Mouse (Mus musculus) forebrain, embryonic 11.5 days (tissue): ENCODE measurements around the gene Pum3. TPM values are rescaled to one million over a fixed set of nuclear protein-coding genes. Genes with fewer than 3 reads are reported as not detected.
A peak's percentile ranks its signal among the peaks of the same experiment; 100 is the strongest.

ENCODE experiments used
- ATAC-seq: fragments of 200-750 bp; cut with Nextera tagmentation; replicated peaks from 2 replicates; pipeline ENCODE4 v1.8.0; 2017; ENCODE audit warnings: moderate TSS enrichment; ENCODE audit not compliant: low FRiP score
- DNase-seq: peaks from one replicate; pipeline ENCODE4 v3.0.0-alpha.2; 2017; ENCODE audit warnings: low spot score
- H3K27ac ChIP-seq: fragments of 300-500 bp; sonication (generic); 2 replicates; pipeline ENCODE4 v1.5.1; 2014; ENCODE audit warnings: low read depth, low read length
- H3K27me3 ChIP-seq: fragments of 300-500 bp; sonication (generic); 2 replicates; pipeline ENCODE4 v1.6.1; 2014; ENCODE audit warnings: mild to moderate bottlenecking, low read length, mixed read lengths; ENCODE audit not compliant: control insufficient read depth, insufficient read depth
- H3K36me3 ChIP-seq: fragments of 300-500 bp; sonication (generic); 2 replicates; pipeline ENCODE4 v1.6.1; 2014; ENCODE audit warnings: mild to moderate bottlenecking, low read length, moderate library complexity, mixed read lengths; ENCODE audit not compliant: control insufficient read depth, insufficient read depth
- H3K4me1 ChIP-seq: fragments of 300-500 bp; sonication (generic); replicated peaks from 2 replicates; pipeline ENCODE4 v1.6.1; 2014; ENCODE audit warnings: low read length, mixed read lengths; ENCODE audit not compliant: control insufficient read depth, insufficient read depth
- H3K4me2 ChIP-seq: fragments of 300-500 bp; sonication (generic); 2 replicates; pipeline ENCODE4 v1.6.1; 2014; ENCODE audit warnings: low read depth, mild to moderate bottlenecking, low read length, moderate library complexity, mixed read lengths; ENCODE audit not compliant: severe bottlenecking
- H3K4me3 ChIP-seq: fragments of 300-500 bp; sonication (generic); 2 replicates; pipeline ENCODE4 v1.5.1; 2014; ENCODE audit warnings: low read depth, low read length
- H3K9ac ChIP-seq: fragments of 300-500 bp; sonication (generic); 2 replicates; pipeline ENCODE4 v1.6.1; 2014; ENCODE audit warnings: low read length
- H3K9me3 ChIP-seq: fragments of 300-500 bp; sonication (generic); 2 replicates; pipeline ENCODE4 v1.6.1; 2016; ENCODE audit warnings: low read length, mixed read lengths; ENCODE audit not compliant: control insufficient read depth
- WGBS: fragments of 180-500 bp; shearing (Covaris S2); extraction: QIAGEN DNeasy Blood & Tissue Kit; methylation state at CpG from one replicate; pipeline ENCODE4 v1.1.7; 2014; 5-methylcytosine and 5-hydroxymethylcytosine counted together
- polyA plus RNA-seq: library from polyadenylated mRNA; unstranded; fragments of >200 nt; fragmentation: Nextera tagmentation; extraction: Ambion mirVana; gene quantifications from 2 replicates; pipeline ENCODE4 v1.2.1, GENCODE M21; 2014

The Pum3 gene
- polyA plus RNA-seq, 1 experiment from 2014 or later = 93.1 TPM

DNA sequence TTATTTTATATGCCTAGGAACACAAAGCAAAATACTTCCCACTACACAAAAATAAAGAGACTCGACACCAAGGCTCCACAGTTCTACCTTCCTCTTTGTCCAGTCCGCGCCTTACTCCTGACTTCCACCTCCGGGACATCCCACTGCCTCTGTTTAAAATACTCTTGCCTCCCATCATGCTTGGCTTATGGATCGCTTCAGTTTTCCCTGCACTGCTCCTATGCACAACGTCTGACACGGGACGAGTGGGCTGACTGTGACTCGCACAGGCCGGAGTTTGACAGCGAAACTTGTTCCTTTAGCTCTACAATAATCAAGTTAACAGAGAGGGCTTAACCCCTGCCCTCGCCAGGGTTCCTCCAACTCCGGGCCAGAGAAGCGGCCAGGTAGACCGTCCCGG, 344 bp downstream of the Pum3 start:
- H3K9ac ChIP-seq = peak overlapping the region; percentile 61
- peak overlapping the region; percentile 79 for H3K4me2 ChIP-seq
- DNase-seq = no peak
- 1% methylated on average over 16 of the region's 16 CpGs for WGBS
- peak overlapping the region; percentile 90 for H3K4me3 ChIP-seq
- no peak overlapping the region for H3K27ac ChIP-seq
- ATAC-seq = no peak
- peaks cover 6% of the 10 kb centered on the region; the same call in 1 of the 2 replicates for H3K4me1 ChIP-seq
- no peaks in the 10 kb centered on the region; the same call in 1 of the 2 replicates for H3K36me3 ChIP-seq
- no peaks in the 10 kb centered on the region for H3K9me3 ChIP-seq
- H3K27me3 ChIP-seq = no peaks in the 10 kb centered on the region

DNA sequence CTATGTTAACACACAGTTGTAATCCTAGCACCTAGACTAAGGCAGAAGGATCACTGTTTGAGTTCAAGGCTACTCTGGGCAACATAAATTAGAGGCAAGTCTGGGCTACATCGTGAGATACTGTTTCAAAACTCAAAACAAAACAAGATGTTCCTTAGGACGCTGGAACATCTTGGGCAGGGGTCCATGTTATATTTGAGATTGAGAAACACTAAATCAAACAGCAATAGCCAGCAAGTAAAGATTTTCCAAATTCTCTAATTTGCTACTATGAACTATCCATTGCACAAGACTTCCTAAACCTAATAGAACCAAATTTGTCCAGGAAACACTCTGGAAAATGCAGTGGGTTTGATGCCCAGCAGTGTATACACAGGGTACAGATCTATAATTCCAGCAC, 1.8 kb downstream of the Pum3 start:
- Histone ChIP-seq H3K4me3 (no peak overlapping the region), H3K36me3 (no peaks in the 10 kb centered on the region; the same call in 1 of the 2 replicates), H3K9ac (no peak overlapping the region), H3K4me1 (peaks cover 6% of the 10 kb centered on the region; the same call in 1 of the 2 replicates), H3K27me3 (no peaks in the 10 kb centered on the region), H3K4me2 (no peak overlapping the region), H3K9me3 (no peaks in the 10 kb centered on the region), H3K27ac (no peak overlapping the region)
- no peak for DNase-seq
- 83% methylated on average over 2 of the region's 2 CpGs for WGBS
- no peak for ATAC-seq

DNA sequence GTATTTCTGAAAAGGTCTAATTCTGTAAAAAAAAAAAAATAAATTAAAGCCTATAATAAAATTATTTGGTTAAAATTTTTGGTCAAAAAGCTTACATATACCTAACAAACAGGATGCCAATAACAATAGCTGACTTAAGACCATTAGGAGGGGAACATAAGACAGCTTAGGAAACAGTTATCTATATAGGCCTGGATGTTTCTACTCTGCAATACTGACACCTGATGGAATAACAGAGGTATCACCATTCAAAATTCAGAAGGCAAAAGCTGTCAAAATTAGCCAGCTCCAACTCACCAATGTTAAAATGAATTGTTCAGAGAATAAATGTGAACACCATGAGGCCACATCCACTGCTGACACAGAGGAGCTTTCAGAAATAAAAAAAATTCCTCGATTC, 3.2 kb downstream of the Pum3 start:
- H3K27me3 ChIP-seq = no peaks in the 10 kb centered on the region

DNA sequence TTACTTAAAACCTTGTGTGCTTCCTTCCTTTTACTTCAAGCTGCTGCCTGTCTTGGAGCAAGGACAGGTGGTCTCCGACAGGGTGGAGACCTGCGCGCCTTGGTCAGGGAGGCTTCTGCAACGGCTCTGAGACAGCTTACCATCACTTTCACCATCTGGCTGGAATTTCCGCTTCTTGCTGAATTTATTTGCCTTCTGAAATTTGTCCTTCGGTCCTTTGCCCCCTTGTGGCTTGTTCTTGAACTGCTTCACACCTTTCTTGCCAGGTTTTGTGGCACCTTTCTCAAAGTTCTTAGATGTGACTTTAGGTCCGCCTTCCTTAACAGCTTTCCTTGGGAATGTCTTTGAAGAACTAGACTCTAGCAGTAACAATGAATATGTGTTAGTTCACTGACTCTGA, 4.0 kb downstream of the Pum3 start:
- 84% methylated on average over 7 of the region's 7 CpGs for WGBS
- DNase-seq (peak; percentile 56), ATAC-seq (no peak)
- Histone ChIP-seq H3K9me3 (no peaks in the 10 kb centered on the region), H3K4me3 (no peak overlapping the region), H3K27me3 (no peaks in the 10 kb centered on the region), H3K36me3 (peaks cover 4% of the 10 kb centered on the region; the same call in 1 of the 2 replicates), H3K27ac (no peak overlapping the region), H3K4me1 (peaks cover 4% of the 10 kb centered on the region; the same call in 1 of the 2 replicates), H3K9ac (no peak overlapping the region), H3K4me2 (no peak overlapping the region)

More for the DNA sequence above, 3.2 kb downstream of the Pum3 start:
- 81% methylated on average over 1 of the region's 1 CpGs for WGBS
- H3K36me3 ChIP-seq = peaks cover 4% of the 10 kb centered on the region; the same call in 1 of the 2 replicates
- DNase-seq = no peak
- H3K27ac ChIP-seq = no peak overlapping the region
- no peaks in the 10 kb centered on the region for H3K9me3 ChIP-seq
- H3K4me1 ChIP-seq = peaks cover 6% of the 10 kb centered on the region; the same call in 1 of the 2 replicates
- no peak overlapping the region for H3K9ac ChIP-seq
- no peak overlapping the region for H3K4me2 ChIP-seq
- H3K4me3 ChIP-seq = no peak overlapping the region
- ATAC-seq = no peak

DNA sequence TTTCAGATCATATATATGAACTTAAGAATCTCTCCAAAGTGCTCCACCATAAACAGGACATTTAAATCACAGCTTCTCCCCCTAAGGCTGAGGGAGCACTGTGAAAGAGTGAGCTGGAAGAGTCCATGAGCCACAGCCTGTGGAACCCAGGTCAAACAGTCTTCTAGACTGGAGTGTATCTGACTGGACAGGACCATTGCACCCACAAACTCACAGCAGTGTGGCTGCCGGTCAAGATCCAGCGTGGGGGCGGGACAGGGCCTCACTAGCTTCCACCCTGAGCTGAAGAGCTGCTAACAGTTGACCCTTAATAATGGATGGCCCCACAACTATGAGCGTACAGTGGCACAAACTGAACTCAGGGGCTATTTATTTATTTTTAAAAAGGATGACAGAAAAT, 12.2 kb downstream of the Pum3 start:
- no peak overlapping the region for H3K9ac ChIP-seq
- H3K27ac ChIP-seq = no peak overlapping the region
- H3K27me3 ChIP-seq = no peaks in the 10 kb centered on the region
- no peak for ATAC-seq
- no peak overlapping the region for H3K4me3 ChIP-seq
- 96% methylated on average over 4 of the region's 4 CpGs for WGBS
- H3K4me2 ChIP-seq = no peak overlapping the region
- H3K4me1 ChIP-seq = no peaks in the 10 kb centered on the region
- no peaks in the 10 kb centered on the region for H3K9me3 ChIP-seq
- no peak for DNase-seq
- peaks cover 4% of the 10 kb centered on the region; the same call in 1 of the 2 replicates for H3K36me3 ChIP-seq

DNA sequence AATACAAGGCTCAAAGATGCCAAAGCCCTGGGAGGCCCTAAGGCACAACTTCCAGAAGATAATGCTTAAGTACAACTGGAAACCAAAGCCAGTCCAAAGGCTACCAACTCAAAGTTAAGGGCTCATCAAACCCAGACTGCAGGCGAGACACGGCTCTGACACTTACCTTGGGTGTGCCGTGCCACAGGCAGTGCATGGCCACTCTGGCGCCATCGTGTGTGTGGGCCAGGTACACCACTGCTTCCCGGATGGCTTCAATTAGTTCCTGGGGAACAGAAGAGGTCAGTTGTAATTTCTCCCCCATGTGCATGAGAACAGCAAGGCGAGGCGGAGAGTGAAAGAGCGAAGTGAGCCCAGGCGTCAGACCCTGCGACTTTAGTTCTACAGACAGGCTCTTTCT, 13.1 kb downstream of the Pum3 start:
- Histone ChIP-seq H3K9me3 (no peaks in the 10 kb centered on the region), H3K36me3 (0 out of 2 replicates have a peak, but pooled peaks cover 2% of the 10 kb centered on the region), H3K27ac (no peak overlapping the region), H3K27me3 (no peaks in the 10 kb centered on the region), H3K9ac (no peak overlapping the region), H3K4me3 (no peak overlapping the region), H3K4me2 (no peak overlapping the region), H3K4me1 (no peaks in the 10 kb centered on the region)
- DNase-seq = peak; percentile 74
- no peak for ATAC-seq
- 70% methylated on average over 11 of the region's 11 CpGs for WGBS

DNA sequence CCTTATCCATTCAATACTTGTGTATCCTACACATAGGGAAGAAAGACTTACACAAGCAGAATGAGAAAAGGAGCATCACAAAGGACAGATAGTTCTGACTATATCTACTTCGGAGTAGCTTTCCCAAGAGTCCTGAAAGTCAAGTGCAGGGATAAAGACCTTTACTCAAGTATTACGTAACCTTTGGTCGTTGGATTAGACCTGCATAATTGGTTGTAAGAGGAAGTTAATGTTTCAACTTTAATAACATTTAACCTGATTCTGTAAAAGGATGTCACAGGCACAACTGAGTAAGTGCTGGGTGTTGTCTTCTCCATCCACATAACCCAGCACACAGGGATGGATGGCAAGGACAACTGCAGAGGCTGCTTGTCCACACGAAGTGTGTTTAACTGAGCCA, 18.3 kb downstream of the Pum3 start:
- no peaks in the 10 kb centered on the region for H3K27me3 ChIP-seq
- H3K4me3 ChIP-seq = no peak overlapping the region
- no peak overlapping the region for H3K9ac ChIP-seq
- H3K4me1 ChIP-seq = no peaks in the 10 kb centered on the region
- ATAC-seq = no peak
- no peaks in the 10 kb centered on the region for H3K36me3 ChIP-seq
- no peak overlapping the region for H3K4me2 ChIP-seq
- whole genome bisulfite sequencing = 90% methylated on average over 4 of the region's 4 CpGs
- no peaks in the 10 kb centered on the region for H3K9me3 ChIP-seq
- H3K27ac ChIP-seq = no peak overlapping the region
- no peak for DNase-seq

DNA sequence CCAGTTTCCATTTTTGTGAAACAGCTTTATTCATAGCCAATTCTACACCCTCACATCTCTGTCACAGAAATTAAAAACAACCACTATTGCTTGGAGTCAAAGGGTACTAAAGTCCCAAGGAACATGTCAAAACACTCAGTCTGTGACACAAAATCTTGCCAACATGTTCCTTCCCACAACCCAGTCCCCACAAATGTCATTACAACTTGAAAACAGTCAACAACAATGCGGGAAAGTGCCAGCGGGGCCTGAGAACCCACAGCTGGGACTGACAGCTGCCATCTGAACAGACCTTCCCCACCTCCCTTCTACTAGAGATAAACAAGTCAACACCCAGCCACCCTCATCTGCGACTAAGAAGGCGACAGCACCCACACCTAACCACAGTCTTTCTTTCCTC, 18.9 kb downstream of the Pum3 start:
- no peaks in the 10 kb centered on the region for H3K36me3 ChIP-seq
- no peaks in the 10 kb centered on the region for H3K27me3 ChIP-seq
- ATAC-seq (no peak), DNase-seq (no peak)
- no peak overlapping the region for H3K9ac ChIP-seq
- H3K27ac ChIP-seq = no peak overlapping the region
- 95% methylated on average over 4 of the region's 4 CpGs for WGBS
- H3K4me1 ChIP-seq = no peaks in the 10 kb centered on the region
- H3K4me2 ChIP-seq = no peak overlapping the region
- no peaks in the 10 kb centered on the region for H3K9me3 ChIP-seq
- H3K4me3 ChIP-seq = no peak overlapping the region

DNA sequence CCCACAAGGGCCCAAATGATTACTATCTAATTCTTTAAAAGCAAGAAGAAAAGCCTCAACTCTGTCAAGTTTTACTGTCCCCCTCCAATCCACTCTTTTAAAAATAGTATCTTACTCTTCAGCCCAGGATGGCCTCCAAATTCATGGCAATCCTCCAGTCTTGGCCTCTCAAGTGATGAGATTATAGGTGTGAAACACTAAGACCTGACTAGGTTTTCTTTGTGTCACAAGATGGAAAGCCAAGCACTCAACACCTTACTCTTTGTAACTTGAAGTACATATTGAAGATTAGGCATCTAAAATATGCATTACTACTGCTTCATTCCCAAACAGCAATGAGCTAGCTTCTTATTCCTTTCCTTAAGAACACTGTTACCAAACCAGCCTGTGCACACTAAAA, 19.8 kb downstream of the Pum3 start:
- H3K9ac ChIP-seq = no peak overlapping the region
- H3K4me3 ChIP-seq = no peak overlapping the region
- H3K36me3 ChIP-seq = no peaks in the 10 kb centered on the region
- no peaks in the 10 kb centered on the region for H3K27me3 ChIP-seq
- no peaks in the 10 kb centered on the region for H3K4me1 ChIP-seq
- H3K27ac ChIP-seq = no peak overlapping the region
- no peaks in the 10 kb centered on the region for H3K9me3 ChIP-seq
- DNase-seq = no peak
- no peak overlapping the region for H3K4me2 ChIP-seq
- ATAC-seq = no peak
